8 mouse cellular contexts compared by ENCODE assay signal in genomic region chr7:75847489-75847888, GRCm38 (mm10). TPM values are rescaled to one million over a fixed set of nuclear protein-coding genes. Genes with fewer than 3 reads are reported as not detected.
DNase-seq lines count a peak whose midpoint lies in the region; ATAC-seq lines count a peak whose summit lies in the region.

No protein-coding gene starts in this region.

- peak overlapping the region; percentile 91 for H3K4me3 ChIP-seq in kidney, embryonic 16.5 days (ENCODE audit: low read length)
- H3K4me3 ChIP-seq in embryonic facial prominence, embryonic 13.5 days = peak overlapping the region; percentile 88
- peak overlapping the region; percentile 87 for H3K4me3 ChIP-seq in intestine, embryonic 16.5 days (ENCODE audit: low read length)
- H3K4me3 ChIP-seq in neural tube, embryonic 11.5 days (ENCODE audit: low read depth, low read length) = peak overlapping the region; percentile 87

- peaks cover 13% of the 10 kb centered on the region for H3K4me1 ChIP-seq in kidney, embryonic 16.5 days (ENCODE audit: insufficient read depth, low read length)
- peaks cover 26% of the 10 kb centered on the region for H3K4me1 ChIP-seq in embryonic facial prominence, embryonic 13.5 days
- H3K4me1 ChIP-seq in intestine, embryonic 16.5 days (ENCODE audit: control insufficient read depth, insufficient read depth, low read length) = peaks cover 12% of the 10 kb centered on the region
- H3K4me1 ChIP-seq in neural tube, embryonic 11.5 days (ENCODE audit: control insufficient read depth, insufficient read depth, low read length) = peaks cover 11% of the 10 kb centered on the region

- H3K4me2 ChIP-seq in kidney, embryonic 16.5 days (replicated peaks; ENCODE audit: low read depth, low read length) = peak overlapping the region; percentile 64
- H3K4me2 ChIP-seq in embryonic facial prominence, embryonic 13.5 days = peak overlapping the region; percentile 83
- H3K4me2 ChIP-seq in intestine, embryonic 16.5 days (ENCODE audit: low read depth, low read length) = peak overlapping the region; percentile 59
- peak overlapping the region; percentile 47 for H3K4me2 ChIP-seq in neural tube, embryonic 11.5 days (ENCODE audit: low read depth)

- no peaks in the 10 kb centered on the region for H3K36me3 ChIP-seq in kidney, embryonic 16.5 days (ENCODE audit: insufficient read depth, low read length)
- peaks cover 6% of the 10 kb centered on the region; the same call in 1 of the 2 replicates for H3K36me3 ChIP-seq in embryonic facial prominence, embryonic 13.5 days
- no peaks in the 10 kb centered on the region for H3K36me3 ChIP-seq in intestine, embryonic 16.5 days (ENCODE audit: control insufficient read depth, insufficient read depth, low read length)
- no peaks in the 10 kb centered on the region for H3K36me3 ChIP-seq in neural tube, embryonic 11.5 days (ENCODE audit: control insufficient read depth, insufficient read depth, low read length)

- ATAC-seq in kidney, embryonic 16.5 days (ENCODE audit: low FRiP score, low TSS enrichment) = no peak
- no peak for ATAC-seq in embryonic facial prominence, embryonic 13.5 days (ENCODE audit: insufficient number of reproducible peaks, insufficient read depth, low FRiP score, low TSS enrichment, low read depth)
- ATAC-seq in intestine, embryonic 16.5 days = no peak; the same call in 1 of the 2 replicates
- ATAC-seq in neural tube, embryonic 11.5 days (ENCODE audit: insufficient read depth, low FRiP score, low TSS enrichment) = peak; percentile 1; the same call in 1 of the 2 replicates

- H3K9me3 ChIP-seq in kidney, embryonic 16.5 days (ENCODE audit: low read length) = no peaks in the 10 kb centered on the region
- no peaks in the 10 kb centered on the region for H3K9me3 ChIP-seq in embryonic facial prominence, embryonic 13.5 days
- no peaks in the 10 kb centered on the region for H3K9me3 ChIP-seq in intestine, embryonic 16.5 days (ENCODE audit: control insufficient read depth, low read length)
- H3K9me3 ChIP-seq in neural tube, embryonic 11.5 days (ENCODE audit: control insufficient read depth, low read length) = no peaks in the 10 kb centered on the region

- intact Hi-C loops in left cerebral cortex, postnatal 4 days (cut with DNase I) = no loop called here

- H3K27ac ChIP-seq in kidney, embryonic 16.5 days (ENCODE audit: low read length) = peak overlapping the region; percentile 65; the same call in 1 of the 2 replicates
- H3K27ac ChIP-seq in embryonic facial prominence, embryonic 13.5 days = peak overlapping the region; percentile 90
- H3K27ac ChIP-seq in intestine, embryonic 16.5 days (ENCODE audit: low read length) = peak overlapping the region; percentile 72; the same call in 1 of the 2 replicates
- no peak overlapping the region for H3K27ac ChIP-seq in neural tube, embryonic 11.5 days (ENCODE audit: low read depth, low read length)

- no peaks in the 10 kb centered on the region for H3K27me3 ChIP-seq in kidney, embryonic 16.5 days (ENCODE audit: insufficient read depth, low read length)
- H3K27me3 ChIP-seq in embryonic facial prominence, embryonic 13.5 days = no peaks in the 10 kb centered on the region
- H3K27me3 ChIP-seq in intestine, embryonic 16.5 days (replicated peaks; ENCODE audit: control insufficient read depth, insufficient read depth, low read length) = no peaks in the 10 kb centered on the region
- H3K27me3 ChIP-seq in neural tube, embryonic 11.5 days (ENCODE audit: control insufficient read depth, insufficient read depth, low read length) = no peaks in the 10 kb centered on the region

- H3K9ac ChIP-seq in kidney, embryonic 16.5 days (replicated peaks; ENCODE audit: low read length) = peak overlapping the region; percentile 73
- peak overlapping the region; percentile 92 for H3K9ac ChIP-seq in embryonic facial prominence, embryonic 13.5 days
- peak overlapping the region; percentile 64 for H3K9ac ChIP-seq in intestine, embryonic 16.5 days (ENCODE audit: low read depth, low read length)
- H3K9ac ChIP-seq in neural tube, embryonic 11.5 days (ENCODE audit: low read length) = no peak overlapping the region; the same call in 1 of the 2 replicates

- 7% methylated on average over 6 of the region's 6 CpGs for WGBS in kidney, embryonic 16.5 days
- WGBS in embryonic facial prominence, embryonic 13.5 days = 2% methylated on average over 6 of the region's 6 CpGs
- WGBS in intestine, embryonic 16.5 days = 8% methylated on average over 6 of the region's 6 CpGs
- 13% methylated on average over 6 of the region's 6 CpGs for WGBS in neural tube, embryonic 11.5 days

- no peak for DNase-seq in kidney, postnatal 14 days
- DNase-seq in neural tube, embryonic 11.5 days (ENCODE audit: low spot score) = no peak
- no peak for DNase-seq in left cerebral cortex, postnatal 4 days
- no peak for DNase-seq in thymus, adult 18-20 months
- DNase-seq in B cell, adult 2 months = no peak

RNA-seq across cellular contexts. Expression of gene Klhl25, which starts 0.6 kb away (rescaled TPM):
- 19.6 and 20.0 TPM in 2 replicates for polyA plus RNA-seq in kidney, embryonic 16.5 days (2015; fragmentation: Nextera tagmentation; extraction: Ambion mirVana)
- polyA plus RNA-seq in embryonic facial prominence, embryonic 13.5 days (2015; fragmentation: Nextera tagmentation; extraction: Ambion mirVana) = 21.2 and 24.6 TPM in 2 replicates
- 9.5 and 10.4 TPM in 2 replicates for polyA plus RNA-seq in intestine, embryonic 16.5 days (2015; fragmentation: Nextera tagmentation; extraction: Ambion mirVana)
- polyA plus RNA-seq in neural tube, embryonic 11.5 days (2014; fragmentation: Nextera tagmentation; extraction: Ambion mirVana) = 22.1 and 22.3 TPM in 2 replicates
- 10 to 100 TPM; 29.6 to 33.5 TPM for total RNA-seq in left cerebral cortex, postnatal 4 days (2021)
